Comparison of ENCODE assay signal across 8 mouse cellular contexts in the genomic region with DNA sequence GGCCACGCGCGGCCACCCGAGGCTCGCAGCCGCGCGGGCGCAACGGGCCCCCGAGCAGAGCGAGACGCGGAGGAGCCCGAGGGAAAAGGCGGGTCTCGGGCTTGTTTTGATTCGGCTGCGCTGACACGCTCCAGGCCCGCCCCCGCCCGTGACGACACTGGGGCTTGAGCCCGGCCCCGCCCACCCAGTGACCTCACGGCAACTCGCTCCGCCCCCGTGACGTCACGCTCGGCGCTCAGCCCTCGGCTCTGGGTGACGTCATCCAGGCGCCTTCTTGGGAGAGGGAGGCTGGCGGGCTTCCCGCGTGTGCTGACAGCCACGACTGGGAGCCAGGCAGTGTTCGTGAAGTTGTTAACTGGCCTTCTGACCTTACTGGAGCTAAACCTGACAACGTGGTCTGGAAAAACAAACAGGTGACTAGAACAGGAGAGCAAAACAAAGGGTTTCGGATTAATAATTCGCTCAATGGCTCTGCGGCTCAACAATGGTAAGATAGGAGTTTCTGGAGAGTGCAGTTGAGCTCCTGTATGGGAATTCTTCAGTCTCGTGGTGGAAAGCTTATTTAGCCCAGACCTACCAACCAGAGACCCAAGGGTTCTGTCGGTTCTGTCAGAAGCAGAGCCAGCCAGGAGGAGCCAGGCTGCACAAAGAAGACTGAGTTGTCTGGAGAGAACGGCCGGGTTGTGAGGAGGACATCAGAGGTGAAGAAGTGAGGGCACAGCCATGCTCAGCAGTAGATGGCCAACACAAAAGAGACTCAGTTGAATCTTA. TPM values are rescaled to one million over a fixed set of nuclear protein-coding genes. Genes with fewer than 3 reads are reported as not detected.
DNase-seq lines count a peak whose midpoint lies in the region; ATAC-seq lines count a peak whose summit lies in the region.

Gene Heca (minus strand): TSS at position 108 of the 771 bp plus-strand sequence.

- intact Hi-C loops in gastrocnemius, postnatal 14 days (cut with DNase I; ENCODE audit: low total_unique reads), result no loop called here
- intact Hi-C loops in left cerebral cortex, postnatal 10 days (cut with DNase I), result loop anchor here (5.0 kb wide), 1 partner anchor 74 kb away; the partner anchor contains the start of gene Abracl

- DNase-seq in adipocyte (ENCODE audit: low spot score), result peak; percentile 94
- peak; percentile 90 for DNase-seq in embryo, embryonic 10 days (ENCODE audit: low spot score)
- DNase-seq in gastrocnemius, postnatal 14 days, result peak; percentile 89
- DNase-seq in left cerebral cortex, postnatal 10 days (ENCODE audit: extremely low spot score in 1 of 2, low spot score in 2 of 2), result peak; percentile 84 to 95
- peak; percentile 83 for DNase-seq in right cerebral cortex, postnatal 25 days
- DNase-seq in urinary bladder, postnatal 4 days (ENCODE audit: low spot score in 2 of 2), result peak; percentile 83 to 91

- peak; percentile 77 for ATAC-seq in inflammation-experienced regulatory T-cells, adult 6 months
- peak; percentile 78 for ATAC-seq in megakaryocyte-erythroid progenitor cell, adult 5-6 weeks (replicated peaks; ENCODE audit: low FRiP score, low TSS enrichment, poor library complexity, severe bottlenecking)

RNA-seq across cellular contexts. Expression of gene Heca, which starts in this region (rescaled TPM):
- 10 to 100 TPM; 13.6 to 13.8 TPM for total RNA-seq in gastrocnemius, postnatal 14 days (2021)
- 10 to 100 TPM; 20.6 to 36.9 (median 27.7) TPM for polyA plus RNA-seq in inflammation-experienced regulatory T-cells, adult 6 months (2017; shearing (Covaris generic))
- total RNA-seq in left cerebral cortex, postnatal 10 days (2021), result 10 to 100 TPM; 27.8 to 29.0 TPM
- 12.5 and 30.4 TPM in 2 replicates for total RNA-seq in megakaryocyte-erythroid progenitor cell, adult 5-6 weeks (2014; fragmentation: Nextera tagmentation)
- total RNA-seq in megakaryocyte-erythroid progenitor cell, adult 5-6 weeks (2017), result 26.3 and 27.8 TPM in 2 replicates

Comparison
In these comparisons a context has a peak if more than half of its experiments do, and no peak if none do; other contexts are left out.
1. Peak in every context shown above with its lines: DNase-seq and ATAC-seq.